Mouse (Mus musculus) left cerebral cortex, postnatal 10 days (tissue): Measurements from ENCODE around the gene Lhpp. TPM values are rescaled to one million over a fixed set of nuclear protein-coding genes. Genes with fewer than 3 reads are reported as not detected.
A peak's percentile ranks its signal among the peaks of the same experiment; 100 is the strongest.

Experiments
- DNase-seq, 2 experiments: peaks; one replicate each; pipeline ENCODE4 v3.0.0; 2021 to 2022; ENCODE audit warnings: low spot score in 2 of 2, mixed read lengths in 1 of 2; ENCODE audit errors: extremely low spot score in 1 of 2
- intact Hi-C: fragments of 180-260 bp; cut with DNase I; formaldehyde crosslinking; loops from one replicate; pipeline ENCODE4 v1.15.1; 2025
- total RNA-seq, 2 experiments: library from RNA; stranded (reverse); gene quantifications; 2 replicates each; pipeline ENCODE4 v1.2.3; 2021

The Lhpp gene
- total RNA-seq, 2 experiments from 2014 or later, result 28.6 to 31.6 TPM

GRCm38 (mm10) chr7:132693561-132693960, 83.1 kb downstream of the Lhpp start:
- intact Hi-C loops, result no loop called here
- DNase-seq, result no peak

- no peak for DNase-seq
- intact Hi-C loops, result no loop called here
These were observed 86.9 kb downstream of the Lhpp start for GRCm38 (mm10) chr7:132697258-132697796.

DNA sequence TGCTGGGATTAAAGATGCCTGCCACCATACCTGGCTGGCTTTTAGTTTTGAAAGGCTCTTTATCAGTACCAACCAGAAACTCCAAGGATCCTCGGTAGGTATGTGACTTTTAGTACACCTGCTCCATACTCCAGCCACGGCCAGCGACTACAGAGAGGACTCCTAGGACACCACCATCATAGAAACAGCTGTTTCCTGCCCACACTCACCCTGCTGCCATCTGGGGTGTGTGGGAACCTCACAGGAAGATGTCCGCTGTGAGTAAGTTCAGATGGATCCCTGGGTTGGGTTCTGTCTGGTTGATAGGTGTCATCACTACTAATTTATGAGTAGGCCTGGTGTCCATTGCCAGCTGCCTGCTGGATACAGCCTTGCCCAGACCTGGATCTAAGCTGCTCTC, 88.3 kb downstream of the Lhpp start:
- DNase-seq, result no peak
- intact Hi-C loops, result no loop called here

- no peak for DNase-seq
- intact Hi-C loops, result no loop called here
These were observed 88.7 kb downstream of the Lhpp start for GRCm38 (mm10) chr7:132699165-132699564.

DNA sequence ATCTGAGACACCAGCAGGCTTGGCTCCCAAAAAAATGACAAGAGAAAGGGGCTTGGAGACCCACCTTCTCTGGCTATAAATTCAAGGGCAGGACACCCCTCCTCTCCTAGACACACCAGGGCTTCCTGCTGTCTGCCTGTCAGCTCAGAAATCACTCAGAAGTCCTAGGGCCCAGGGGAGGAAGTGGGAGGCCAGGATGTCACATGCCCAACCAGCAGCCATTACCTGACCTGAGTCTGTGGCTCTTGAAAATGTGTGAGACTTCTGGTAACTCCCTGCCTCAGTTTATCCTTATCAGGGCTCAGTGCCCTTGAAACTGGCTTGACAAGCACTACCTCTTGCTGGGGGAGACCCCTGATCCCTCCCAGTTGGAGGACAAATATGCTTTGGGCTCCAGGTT, 89.2 kb downstream of the Lhpp start:
- intact Hi-C loops, result no loop called here
- DNase-seq, result no peak

DNA sequence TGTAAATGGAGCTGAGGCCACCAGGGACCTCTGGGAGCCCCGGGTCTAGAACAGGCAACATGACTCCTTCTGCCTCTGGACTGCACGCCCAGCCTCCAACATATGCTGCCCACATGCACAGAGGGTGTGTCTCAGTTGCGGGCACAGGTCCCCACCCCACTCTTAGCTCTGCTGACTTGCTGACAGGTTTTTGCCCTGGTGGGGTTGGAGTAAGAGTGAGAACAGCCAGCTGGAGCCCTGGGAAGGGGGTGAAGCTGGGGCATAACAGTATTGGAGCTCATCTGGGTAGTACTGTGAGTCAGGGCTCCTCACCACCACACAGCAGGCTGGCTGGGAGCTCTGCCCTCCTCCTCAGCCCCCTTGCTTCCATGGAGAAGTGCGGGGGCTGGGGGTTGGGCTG, 89.7 kb downstream of the Lhpp start:
- intact Hi-C loops, result no loop called here

DNA sequence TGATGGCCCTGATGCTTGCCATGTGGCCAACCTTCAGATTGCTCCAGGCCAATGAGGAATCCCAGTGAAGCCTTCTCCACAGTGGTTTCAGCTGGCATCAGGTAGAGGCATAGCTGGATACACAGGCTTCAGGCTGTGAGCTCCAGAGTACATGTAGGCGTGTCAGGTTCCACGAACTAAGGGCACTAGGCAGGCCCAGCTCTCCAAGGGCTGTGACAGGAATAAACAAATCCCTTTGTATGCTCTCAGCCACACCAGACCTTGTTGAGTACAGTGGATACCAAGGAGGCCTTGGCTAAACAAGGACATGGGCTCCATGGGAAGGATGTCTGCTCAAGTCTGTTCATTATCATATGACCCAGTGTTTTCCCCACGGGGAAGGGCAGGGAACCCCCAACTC, 91.0 kb downstream of the Lhpp start:
- intact Hi-C loops, result no loop called here
- DNase-seq, result no peak

More for the DNA sequence above, 89.7 kb downstream of the Lhpp start:
- DNase-seq, result no peak

GRCm38 (mm10) chr7:132702024-132702423, 91.6 kb downstream of the Lhpp start:
- intact Hi-C loops, result no loop called here
- DNase-seq, result no peak

GRCm38 (mm10) chr7:132702492-132703070, 92.1 kb downstream of the Lhpp start:
- DNase-seq, result no peak
- intact Hi-C loops, result no loop called here

DNA sequence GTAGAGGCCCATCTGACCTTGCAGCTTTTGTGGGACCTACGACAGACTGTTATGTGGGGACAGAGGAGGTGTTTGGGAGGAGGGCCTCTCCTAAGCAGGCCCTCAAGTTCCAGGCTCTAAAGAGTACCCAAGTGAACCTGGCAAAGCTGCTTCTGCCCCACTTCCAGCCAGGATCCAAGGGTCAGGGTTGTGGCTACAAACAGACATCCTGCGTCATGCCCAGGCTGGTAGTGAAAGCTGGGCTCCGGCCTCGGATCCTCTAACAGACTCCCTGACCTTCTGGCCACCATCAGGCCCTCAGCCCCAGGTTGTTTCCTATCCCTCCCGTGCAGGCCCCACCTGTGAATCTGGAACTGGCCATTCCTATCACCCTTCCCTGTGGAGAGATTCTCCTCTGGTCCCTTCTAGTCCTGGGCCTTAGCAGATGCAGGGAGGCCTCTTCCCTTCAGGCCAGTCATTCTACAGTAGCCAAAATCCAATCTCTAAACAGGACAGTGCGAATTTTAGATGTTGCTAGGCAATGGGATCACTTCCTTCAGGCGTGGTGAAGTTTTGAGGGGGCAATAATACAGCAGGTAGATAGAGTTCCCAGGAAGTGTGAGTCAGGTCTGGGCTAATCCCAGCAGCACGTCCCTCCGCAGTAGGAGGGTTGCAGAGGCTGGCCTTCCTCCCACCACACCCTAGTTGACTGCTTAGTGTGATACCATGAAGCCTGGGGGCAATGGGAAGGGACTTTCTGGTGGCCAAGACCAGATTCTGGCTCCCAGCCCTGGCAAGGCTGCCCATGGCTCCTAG, 93.3 kb downstream of the Lhpp start:
- no peak for DNase-seq
- intact Hi-C loops, result no loop called here

GRCm38 (mm10) chr7:132704310-132704875, 94.0 kb downstream of the Lhpp start:
- DNase-seq, result no peak
- intact Hi-C loops, result no loop called here

GRCm38 (mm10) chr7:132705130-132705529, 94.7 kb downstream of the Lhpp start:
- no peak for DNase-seq
- intact Hi-C loops, result no loop called here

GRCm38 (mm10) chr7:132711579-132711978, 101.1 kb downstream of the Lhpp start:
- no peak for DNase-seq
- intact Hi-C loops, result no loop called here

- peak in 1 of 2 experiments; percentile 58 for DNase-seq
- intact Hi-C loops, result no loop called here
These were observed 101.7 kb downstream of the Lhpp start for GRCm38 (mm10) chr7:132712044-132712708.

DNA sequence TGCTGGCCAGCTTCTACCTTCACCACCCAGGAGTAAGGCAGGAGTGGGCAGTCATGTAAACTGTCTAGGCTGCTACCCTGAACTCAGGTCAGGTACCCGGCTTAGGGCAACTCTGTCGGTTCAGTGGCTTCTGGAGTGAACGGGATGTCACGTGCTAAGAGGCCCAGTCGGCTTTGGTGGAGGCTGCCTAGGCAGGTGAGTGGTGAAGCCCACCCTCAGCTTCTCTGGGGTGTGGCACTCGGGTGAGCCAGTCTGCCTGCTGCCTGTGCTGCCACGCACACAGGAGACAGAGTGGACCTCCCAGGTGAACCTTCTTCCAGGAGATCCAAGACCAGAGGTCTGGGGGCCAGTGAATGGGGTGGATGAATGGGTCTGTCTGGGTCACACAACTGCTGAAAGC, 102.5 kb downstream of the Lhpp start:
- intact Hi-C loops, result no loop called here
- DNase-seq, result no peak

DNA sequence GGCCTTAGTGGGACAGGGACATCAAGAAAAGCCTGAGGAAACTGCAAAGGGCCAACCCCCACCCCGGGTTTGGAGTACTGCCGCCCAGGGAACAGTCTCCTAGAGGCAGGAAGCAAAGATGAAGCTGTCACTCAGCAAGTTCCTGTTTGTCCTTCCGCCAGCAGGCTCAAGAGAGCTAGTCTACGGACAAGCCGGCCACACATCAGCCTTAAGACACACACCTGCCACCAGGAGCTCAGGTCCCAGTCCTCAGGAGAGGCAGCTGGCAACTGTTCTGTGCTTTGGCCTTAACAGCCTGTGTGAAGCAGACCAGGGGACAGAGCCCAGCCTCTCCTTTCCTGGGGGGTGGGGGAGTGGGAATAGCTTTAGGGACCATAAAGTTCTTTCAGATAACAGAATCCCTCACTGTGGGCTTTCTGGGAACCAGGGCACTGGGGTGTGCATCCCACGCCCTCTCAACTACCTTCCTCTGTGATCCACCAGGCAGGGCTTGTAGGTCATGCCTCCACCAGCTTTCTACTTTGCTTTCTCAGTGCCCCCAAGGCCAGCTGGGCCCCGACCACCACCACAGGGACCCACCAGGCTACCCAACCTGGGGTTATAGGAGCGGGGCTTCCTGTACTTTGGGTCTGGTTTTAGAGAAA, 103.2 kb downstream of the Lhpp start:
- intact Hi-C loops, result no loop called here
- peak in 1 of 2 experiments; percentile 72 for DNase-seq

GRCm38 (mm10) chr7:132714236-132714923, 103.9 kb downstream of the Lhpp start:
- DNase-seq, result peak in 1 of 2 experiments; percentile 80
- intact Hi-C loops, result no loop called here

GRCm38 (mm10) chr7:132715259-132715658, 104.8 kb downstream of the Lhpp start:
- intact Hi-C loops, result loop anchor here (5.0 kb wide), 1 partner anchor 58 kb away; no protein-coding TSS in a partner anchor
- peak in 1 of 2 experiments; percentile 14 for DNase-seq
